Mouse (Mus musculus): ENCODE data around the gene Adamts8.

GRCm38 (mm10) chr9:30993106-30993505 is 50.7 kb downstream of the Adamts8 start:
- TF ChIP-seq CTCF (IDR thresholded peaks at IDR 0.05; ENCODE audit: borderline replicate concordance, control insufficient read depth, extremely low read depth, insufficient read depth, low read length, poor library complexity) (no peak), POLR2A (IDR thresholded peaks at IDR 0.05; ENCODE audit: control insufficient read depth, extremely low read depth, insufficient read depth, low read length, poor library complexity) (no peak)
